Mouse (Mus musculus): ENCODE measurements around the gene Csf1.

The Csf1 gene

GRCm38 (mm10) chr3:107759929-107760581 is at the start of gene Csf1:
TSS of gene Csf1 (minus strand) at chr3:107760469.
- no peak for DNase-seq (ENCODE audit: low read depth)

DNA sequence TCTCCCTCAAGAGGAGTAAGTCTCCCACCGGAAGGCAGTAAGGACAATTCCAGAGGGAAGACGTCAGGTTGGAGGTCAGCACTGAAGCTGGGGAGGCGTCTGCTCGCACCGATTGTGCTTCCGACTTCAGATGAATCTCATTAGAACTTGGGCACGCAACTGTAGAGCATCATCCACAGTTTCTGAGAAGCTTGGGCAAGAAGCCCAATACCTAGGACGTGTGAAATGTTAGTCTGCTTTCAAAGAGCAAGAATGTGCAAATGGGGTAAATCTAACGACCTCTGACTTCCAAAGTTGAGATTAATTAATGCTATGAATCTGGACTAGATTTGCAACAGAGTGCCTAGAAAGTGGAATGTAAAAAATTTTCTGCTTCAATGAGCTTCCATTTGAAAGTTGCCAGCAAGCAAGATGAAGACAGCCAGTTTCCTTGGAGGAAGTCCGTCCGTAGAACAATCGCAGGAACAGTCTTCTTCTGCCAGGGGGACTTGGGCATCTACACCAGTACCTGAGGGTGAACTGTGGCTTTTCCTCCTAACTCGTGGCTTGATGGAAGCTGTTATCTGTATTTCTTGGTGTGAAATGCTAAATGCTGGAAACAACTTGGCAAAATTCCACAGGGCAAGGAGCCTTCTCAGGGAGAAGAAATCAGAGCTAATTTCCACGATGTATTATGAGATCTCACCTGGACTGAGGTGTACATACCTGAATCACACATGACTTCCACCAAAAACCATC is 47.9 kb upstream of the Csf1 start:
- no peak for DNase-seq (ENCODE audit: low read depth)

DNA sequence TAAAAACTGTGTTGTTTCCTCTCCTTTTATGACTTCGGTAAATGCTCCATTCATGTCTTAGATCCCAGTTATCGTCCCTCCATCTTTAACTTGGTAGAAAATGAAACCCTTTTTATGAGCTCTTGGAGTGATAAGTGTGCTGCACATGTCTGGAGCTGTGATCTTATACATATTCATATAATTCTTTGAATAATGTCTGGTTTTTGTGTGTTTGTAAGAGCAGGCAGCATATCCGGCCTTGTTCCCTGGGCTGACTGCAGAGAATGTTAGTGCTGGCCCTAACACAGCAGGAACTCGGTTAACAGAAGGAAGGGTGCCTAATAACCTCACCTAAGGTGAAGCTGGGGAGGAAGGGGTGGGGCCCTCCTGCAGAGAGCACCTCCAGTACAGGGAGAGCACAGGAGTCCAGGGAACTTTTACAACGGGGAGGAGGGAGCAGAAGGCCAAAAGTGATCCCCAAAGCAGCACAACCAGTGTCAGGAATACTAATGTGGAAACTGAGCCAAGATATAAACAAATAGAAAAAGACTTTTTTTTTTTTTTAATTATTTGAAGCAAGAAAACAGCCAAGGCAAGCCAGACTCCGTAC is 47.2 kb upstream of the Csf1 start:
- DNase-seq (ENCODE audit: low read depth), result no peak

GRCm38 (mm10) chr3:107806916-107807315 is 46.6 kb upstream of the Csf1 start:
- no peak for DNase-seq (ENCODE audit: low read depth)

DNA sequence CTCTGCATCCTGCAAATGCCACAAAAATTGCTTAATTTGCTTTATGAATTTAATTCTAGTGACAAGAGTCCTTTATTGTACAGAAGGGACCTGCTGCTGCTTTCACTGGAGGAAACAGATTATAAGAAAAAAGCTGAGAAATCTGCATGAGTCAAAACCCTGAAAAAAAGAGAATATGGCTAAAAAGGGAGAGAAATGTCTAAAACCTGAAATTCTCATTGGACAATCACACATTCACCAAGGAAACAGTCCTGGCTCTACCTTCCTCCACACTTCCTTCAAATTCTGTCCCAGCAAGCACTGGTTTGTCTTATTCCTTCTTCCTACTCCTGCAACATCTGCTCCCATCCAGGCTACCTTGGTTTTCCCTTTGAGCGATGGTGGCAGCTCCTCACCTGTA is 44.5 kb upstream of the Csf1 start:
- DNase-seq (ENCODE audit: low read depth), result no peak

DNA sequence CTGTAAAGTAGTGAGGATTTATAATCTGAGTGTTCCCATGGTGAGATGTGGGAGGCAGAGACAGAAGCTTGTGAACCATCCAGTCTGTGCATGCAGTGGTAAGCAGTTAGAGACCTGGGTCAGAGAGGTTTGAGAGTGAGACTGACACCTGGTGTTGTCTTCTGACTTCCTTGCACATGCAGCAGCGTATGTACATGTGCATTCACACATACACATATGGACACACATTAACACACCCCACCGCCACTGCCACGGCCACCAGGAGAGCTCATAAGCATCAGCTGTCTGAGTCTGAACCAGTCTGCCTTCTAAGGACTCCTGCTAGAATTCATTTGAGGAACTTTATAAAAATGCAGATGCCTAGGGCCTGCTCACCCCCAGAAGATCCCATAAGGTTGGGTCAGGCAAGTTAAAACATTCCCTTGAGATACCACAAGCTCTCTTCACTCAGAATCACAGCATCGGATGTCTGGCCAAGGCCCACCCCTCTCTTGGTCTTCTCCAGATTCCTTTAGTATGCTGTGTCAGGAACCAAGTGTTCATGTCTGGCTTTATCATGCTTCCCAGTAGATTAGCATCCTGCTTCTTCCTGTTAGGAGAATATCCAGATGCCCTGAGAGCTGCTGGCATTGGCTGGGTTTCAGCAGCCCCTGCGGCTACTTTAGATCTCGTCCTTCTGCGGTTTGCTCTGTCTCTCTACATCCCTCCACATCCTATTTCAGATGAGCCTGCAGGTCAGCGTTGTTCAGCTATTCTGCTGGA is 42.1 kb upstream of the Csf1 start:
- no peak for DNase-seq (ENCODE audit: low read depth)

- DNase-seq (ENCODE audit: low read depth), result no peak
Measured at GRCm38 (mm10) chr3:107798946-107799345, 38.7 kb upstream of the Csf1 start.

- DNase-seq (ENCODE audit: low read depth), result no peak
Measured at GRCm38 (mm10) chr3:107796191-107796983, 36.1 kb upstream of the Csf1 start.

DNA sequence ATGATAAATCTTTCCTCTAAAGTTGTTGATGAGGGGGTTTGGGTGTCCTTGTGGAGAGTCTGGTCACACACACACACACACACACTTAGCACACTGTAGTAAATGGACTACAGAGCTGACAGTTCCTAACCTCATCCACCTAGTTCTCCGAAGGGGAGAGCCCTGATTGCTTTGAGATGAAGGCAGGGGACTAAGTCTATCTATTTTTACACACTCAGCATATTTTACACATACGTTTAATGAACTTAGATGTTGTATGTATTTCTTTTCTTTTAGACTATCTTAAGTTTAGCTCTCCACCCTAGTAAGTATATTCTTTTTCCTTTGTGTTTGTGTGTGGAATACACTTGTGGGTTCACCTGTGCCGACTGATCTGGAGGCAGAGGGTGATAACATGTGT is 34.6 kb upstream of the Csf1 start:
- no peak for DNase-seq (ENCODE audit: low read depth)

DNA sequence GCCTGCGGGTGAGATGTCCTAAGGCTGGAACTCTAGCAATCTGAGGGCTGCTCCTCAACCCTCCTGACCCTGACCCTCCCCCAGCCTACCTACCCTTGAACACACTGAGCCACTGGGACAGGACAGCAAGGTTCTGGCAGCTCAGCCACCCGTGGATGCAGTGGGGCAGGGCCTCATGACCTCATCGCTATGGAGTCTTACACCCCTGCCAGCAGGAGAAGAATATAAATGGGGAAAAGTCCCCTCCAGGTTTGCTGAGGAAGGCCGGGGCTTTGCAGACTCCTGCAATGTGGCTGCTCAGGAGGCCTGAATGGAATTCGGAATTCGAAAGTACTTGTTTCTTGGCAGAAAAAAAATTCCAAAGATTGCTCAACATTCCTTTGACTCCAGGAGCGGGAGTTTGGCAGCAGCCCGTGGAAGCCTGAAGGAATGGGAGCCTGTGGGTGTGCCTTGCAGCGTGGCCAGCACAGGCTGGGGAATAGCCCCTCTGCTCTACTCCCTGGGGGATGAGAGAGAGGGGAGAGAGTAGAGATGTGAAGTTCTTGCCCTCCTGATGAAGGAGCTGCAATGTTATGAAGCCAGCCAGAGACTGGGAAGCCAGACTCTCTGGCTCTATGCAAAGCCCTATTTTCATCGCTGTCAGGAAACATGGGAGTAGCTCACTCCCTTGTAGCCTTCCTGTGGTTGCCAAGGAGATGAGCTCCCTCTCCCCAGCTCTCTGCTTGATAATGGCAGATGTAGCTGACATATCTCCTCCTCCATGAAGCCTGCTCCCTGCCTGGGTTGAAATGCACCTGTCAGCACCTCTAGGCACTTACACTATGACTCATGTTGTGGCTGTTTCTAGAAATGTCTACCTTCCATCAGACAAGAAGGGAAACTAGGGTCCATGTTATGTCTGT is 33.3 kb upstream of the Csf1 start:
- DNase-seq (ENCODE audit: low read depth), result peak; percentile 79

DNA sequence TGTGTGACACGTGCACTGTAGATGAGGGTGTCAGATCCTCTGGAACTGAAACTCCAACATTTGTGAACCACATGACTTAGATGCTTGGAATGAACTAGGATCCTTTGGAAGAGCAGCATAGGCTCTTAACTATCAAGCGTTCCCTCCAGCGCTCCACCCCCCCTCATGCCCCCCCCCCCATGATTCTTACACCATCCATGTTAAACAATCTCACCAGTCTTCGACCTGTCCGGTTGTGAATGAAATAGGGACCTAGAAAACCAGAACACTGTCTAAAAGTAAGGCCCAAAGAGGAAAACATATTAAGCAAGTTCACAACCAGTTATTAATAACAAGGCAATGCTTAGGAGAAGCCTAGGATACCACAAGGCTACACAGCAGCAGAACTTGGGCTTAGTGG is 32.5 kb upstream of the Csf1 start:
- no peak for DNase-seq (ENCODE audit: low read depth)

DNA sequence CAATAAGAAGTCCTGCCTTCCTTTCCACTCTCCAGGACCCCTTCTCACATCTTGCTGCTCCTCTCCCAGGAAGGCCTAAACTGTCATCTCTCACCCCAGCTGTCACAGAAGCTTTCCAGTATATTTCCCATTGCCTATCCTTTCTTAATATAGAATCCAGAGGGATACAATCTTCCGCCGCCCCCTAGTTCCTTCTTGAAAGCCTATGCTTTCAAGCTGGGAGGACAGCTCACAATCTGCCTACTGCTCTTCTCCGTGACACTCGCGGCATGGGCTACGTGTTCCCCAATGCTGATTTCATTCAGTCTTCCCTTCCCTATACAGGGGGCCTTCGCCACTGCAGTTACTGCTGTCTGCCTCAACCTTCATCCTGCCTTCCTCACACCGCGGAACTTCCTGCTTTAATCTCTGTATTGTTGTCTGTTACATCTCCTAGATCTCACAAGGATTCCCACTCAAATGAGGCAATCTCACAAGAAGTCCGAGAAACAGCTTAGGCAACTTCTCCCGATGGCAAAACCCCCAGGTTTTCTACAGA is 30.6 kb upstream of the Csf1 start:
- DNase-seq (ENCODE audit: low read depth), result no peak

- DNase-seq (ENCODE audit: low read depth), result no peak
Measured at GRCm38 (mm10) chr3:107790227-107790626, 30.0 kb upstream of the Csf1 start.

DNA sequence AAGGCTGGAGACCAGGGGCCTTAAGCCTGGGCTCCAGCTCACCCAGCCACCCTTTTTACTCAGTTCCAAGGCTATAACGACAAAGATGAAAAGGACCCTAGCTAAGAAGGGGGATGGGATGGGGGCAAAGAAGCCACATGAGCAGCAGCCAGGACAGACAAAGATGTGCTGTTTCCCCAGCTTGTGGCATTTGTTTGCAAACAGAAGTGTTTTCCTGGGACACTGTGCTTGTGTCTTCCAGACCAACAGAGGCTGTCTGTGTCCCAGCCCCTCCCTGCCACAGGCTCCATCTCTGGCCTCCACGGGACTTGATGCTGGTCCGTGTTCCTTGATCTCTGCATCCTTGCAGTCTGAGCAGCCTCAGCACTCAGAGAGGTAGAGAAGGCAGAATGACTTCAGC is 28.6 kb upstream of the Csf1 start:
- no peak for DNase-seq (ENCODE audit: low read depth)

GRCm38 (mm10) chr3:107787613-107788501 is 27.6 kb upstream of the Csf1 start:
- DNase-seq (ENCODE audit: low read depth), result no peak

DNA sequence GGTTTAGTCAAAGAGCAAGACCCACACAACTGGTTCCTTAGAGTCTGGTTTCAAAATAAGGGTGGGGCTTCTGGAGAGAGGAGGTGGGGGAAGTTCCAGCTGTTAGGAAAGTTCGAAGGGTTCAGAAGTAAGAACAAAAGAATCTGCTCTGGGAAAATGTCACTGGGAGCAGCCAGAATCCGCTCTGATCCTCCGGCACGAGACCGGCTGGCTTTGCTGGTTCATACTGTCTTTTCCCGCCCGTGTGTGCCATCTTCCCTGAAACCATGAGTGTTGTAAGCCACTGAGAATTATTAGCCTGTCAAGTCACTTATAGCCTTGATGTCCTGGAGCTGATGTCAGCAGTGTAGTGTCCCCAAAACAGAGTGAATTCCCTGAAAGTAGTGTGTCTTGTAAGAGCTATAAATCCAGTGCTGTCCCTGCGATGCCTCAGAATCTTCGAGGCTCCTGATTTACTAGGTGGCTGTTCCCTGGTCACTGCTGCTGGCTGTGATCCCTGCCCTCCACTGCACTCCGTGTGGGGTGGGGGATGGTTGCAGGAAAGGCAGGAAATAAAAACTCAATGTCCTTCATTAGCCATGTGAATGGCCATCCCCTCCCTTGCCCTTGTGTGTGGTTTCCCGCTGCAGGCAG is 26.8 kb upstream of the Csf1 start:
- no peak for DNase-seq (ENCODE audit: low read depth)

- no peak for DNase-seq (ENCODE audit: low read depth)
Measured at GRCm38 (mm10) chr3:107786344-107786743, 26.1 kb upstream of the Csf1 start.

- no peak for DNase-seq (ENCODE audit: low read depth)
Measured at GRCm38 (mm10) chr3:107785546-107785945, 25.3 kb upstream of the Csf1 start.

DNA sequence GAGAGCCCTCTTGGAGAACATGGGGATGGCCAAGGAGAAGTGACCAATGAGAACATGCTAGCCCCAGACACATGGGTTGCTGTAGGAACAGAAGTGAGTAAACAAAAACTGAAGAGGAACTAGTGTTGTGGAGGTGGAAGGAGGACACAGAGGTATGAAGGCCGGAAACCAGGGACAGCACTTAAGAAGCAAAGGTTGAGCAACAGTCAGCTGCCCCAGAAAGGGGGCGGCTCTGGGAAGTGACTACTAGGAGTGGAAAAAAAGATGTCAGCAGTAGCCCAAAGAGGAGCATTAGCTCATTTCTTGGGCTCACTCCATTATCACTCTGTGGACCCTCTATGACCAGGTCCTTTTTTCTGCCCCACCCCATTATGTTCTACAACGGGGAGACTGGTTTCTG is 23.0 kb upstream of the Csf1 start:
- DNase-seq (ENCODE audit: low read depth), result no peak
